Mouse (Mus musculus) neural tube, embryonic 12.5 days (tissue): Measurements from ENCODE around the gene Cyp2c68. TPM values are rescaled to one million over a fixed set of nuclear protein-coding genes. Genes with fewer than 3 reads are reported as not detected.
"Not testable (repeated sequence)": the region's sequence is repeated elsewhere in the genome, so short reads cannot be mapped to it uniquely, and the experiment has no call there.

Experiments used
- ATAC-seq: fragments of 200-750 bp; cut with Nextera tagmentation; 2 replicates; pipeline ENCODE4 v1.8.0; 2017; ENCODE audit warnings: low read depth, mild to moderate bottlenecking, moderate TSS enrichment, moderate library complexity; ENCODE audit not compliant: low FRiP score
- H3K27ac ChIP-seq: fragments of 300-500 bp; sonication (generic); 2 replicates; pipeline ENCODE4 v1.5.1; 2016
- H3K27me3 ChIP-seq: fragments of 300-500 bp; sonication (generic); replicated peaks from 2 replicates; pipeline ENCODE4 v1.6.1; 2016; ENCODE audit warnings: mild to moderate bottlenecking
- H3K36me3 ChIP-seq: fragments of 300-500 bp; sonication (generic); 2 replicates; pipeline ENCODE4 v1.6.1; 2016; ENCODE audit warnings: mild to moderate bottlenecking
- H3K4me1 ChIP-seq: fragments of 300-500 bp; sonication (generic); 2 replicates; pipeline ENCODE4 v1.6.1; 2016
- H3K4me2 ChIP-seq: fragments of 300-500 bp; sonication (generic); replicated peaks from 2 replicates; pipeline ENCODE4 v1.6.1; 2016; ENCODE audit warnings: mild to moderate bottlenecking
- H3K4me3 ChIP-seq: fragments of 300-500 bp; sonication (generic); 2 replicates; pipeline ENCODE4 v1.5.1; 2016
- H3K9ac ChIP-seq: fragments of 300-500 bp; sonication (generic); 2 replicates; pipeline ENCODE4 v1.6.1; 2016; ENCODE audit warnings: mild to moderate bottlenecking
- H3K9me3 ChIP-seq: fragments of 300-500 bp; sonication (generic); 2 replicates; pipeline ENCODE4 v1.6.1; 2016; ENCODE audit warnings: mild to moderate bottlenecking
- WGBS: fragments of 180-500 bp; shearing (Covaris S2); methylation state at CpG from one replicate; pipeline ENCODE4 v1.1.7; 2016; 5-methylcytosine and 5-hydroxymethylcytosine counted together
- polyA plus RNA-seq: library from polyadenylated mRNA; unstranded; fragments of >200 nt; fragmentation: Nextera tagmentation; extraction: Ambion mirVana; gene quantifications from 2 replicates; pipeline ENCODE4 v1.2.1, GENCODE M21; 2016

The Cyp2c68 gene
- polyA plus RNA-seq: 0.11 TPM in 1 of 2 replicates, not detected in the other

DNA sequence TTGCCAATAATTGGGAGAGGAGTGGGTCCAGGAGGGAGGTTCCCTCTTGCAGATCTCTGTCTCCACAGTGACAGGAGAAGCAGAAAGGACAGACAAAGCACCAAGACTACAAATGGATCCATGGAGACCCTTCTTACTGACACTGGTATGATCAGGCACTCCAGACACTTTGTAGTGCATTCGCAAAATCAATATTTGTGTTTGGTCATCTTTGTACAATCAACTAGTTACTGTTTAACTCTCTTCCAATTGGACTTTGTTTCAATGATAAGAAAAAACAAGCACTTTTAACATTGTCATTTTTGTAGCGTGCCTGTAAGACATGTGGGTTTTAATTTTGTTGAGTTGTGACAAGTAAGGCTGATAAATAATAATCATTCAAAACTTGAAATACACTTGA is at the start of gene Cyp2c68:
Cyp2c68 (minus strand) TSS at position 135 of the 400 bp plus-strand sequence.
- no peaks in the 10 kb centered on the region for H3K27me3 ChIP-seq
- 85% methylated on average over 2 of the region's 2 CpGs for WGBS
- no peaks in the 10 kb centered on the region for H3K9me3 ChIP-seq
- no peak within 1 kb of the TSS for H3K27ac ChIP-seq
- H3K36me3 ChIP-seq: no peaks in the 10 kb centered on the region
- H3K4me2 ChIP-seq: no peak within 1 kb of the TSS
- H3K4me1 ChIP-seq: no peaks in the 10 kb centered on the region
- no peak for ATAC-seq
- H3K9ac ChIP-seq: no peak within 1 kb of the TSS
- H3K4me3 ChIP-seq: no peak within 1 kb of the TSS

DNA sequence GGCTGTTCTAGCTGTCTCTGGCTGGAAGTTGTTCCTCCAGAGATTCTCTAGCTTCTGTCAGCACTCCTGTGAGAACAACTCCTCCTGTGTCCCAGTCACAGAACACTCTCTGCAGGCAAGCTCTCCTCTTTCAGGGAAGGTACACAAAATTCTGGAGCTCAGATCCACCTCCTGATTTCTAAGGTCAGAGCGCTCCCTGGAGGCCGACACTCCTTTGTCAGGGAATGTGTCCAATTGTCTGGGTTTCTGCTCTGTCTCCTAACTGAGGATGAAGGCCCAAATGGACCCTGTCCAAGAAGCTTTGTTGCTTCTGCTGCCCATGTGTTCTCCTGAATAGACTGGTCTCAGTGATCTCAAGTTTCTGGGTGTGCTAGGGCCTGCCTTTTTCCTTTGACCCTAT is 44.6 kb upstream of the Cyp2c68 start:
- H3K4me2 ChIP-seq, H3K27ac ChIP-seq, H3K4me3 ChIP-seq, H3K9me3 ChIP-seq, H3K4me1 ChIP-seq, H3K27me3 ChIP-seq, H3K36me3 ChIP-seq, H3K9ac ChIP-seq, ATAC-seq: not testable (repeated sequence)
- 84% methylated on average over 2 of the region's 2 CpGs for WGBS

DNA sequence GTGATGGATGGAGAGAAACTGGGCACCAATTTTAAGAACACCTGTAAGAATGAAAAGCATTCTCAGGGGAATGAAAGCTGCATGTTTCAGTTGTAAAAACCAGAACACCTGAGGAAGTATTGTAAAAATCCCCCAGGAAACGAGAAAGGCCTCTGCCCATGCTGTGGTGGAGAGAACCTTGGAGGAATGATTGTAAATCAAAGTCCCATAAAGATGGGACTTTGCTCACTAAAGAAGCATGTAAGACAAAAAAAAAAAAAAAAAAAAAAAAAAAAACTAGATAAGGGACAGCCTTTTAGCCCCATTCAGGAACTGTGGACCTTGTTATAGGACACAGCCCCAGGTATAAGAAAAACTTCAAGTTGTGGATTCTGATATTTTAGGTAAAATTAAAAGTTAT is 4.5 kb upstream of the Cyp2c68 start:
- H3K9ac ChIP-seq: no peak overlapping the region
- no peaks in the 10 kb centered on the region for H3K9me3 ChIP-seq
- WGBS: 48% methylated on average over 1 of the region's 1 CpGs
- no peak overlapping the region for H3K27ac ChIP-seq
- H3K4me2 ChIP-seq: no peak overlapping the region
- ATAC-seq: no peak
- H3K4me3 ChIP-seq: no peak overlapping the region
- no peaks in the 10 kb centered on the region for H3K27me3 ChIP-seq
- no peaks in the 10 kb centered on the region for H3K4me1 ChIP-seq
- H3K36me3 ChIP-seq: no peaks in the 10 kb centered on the region

DNA sequence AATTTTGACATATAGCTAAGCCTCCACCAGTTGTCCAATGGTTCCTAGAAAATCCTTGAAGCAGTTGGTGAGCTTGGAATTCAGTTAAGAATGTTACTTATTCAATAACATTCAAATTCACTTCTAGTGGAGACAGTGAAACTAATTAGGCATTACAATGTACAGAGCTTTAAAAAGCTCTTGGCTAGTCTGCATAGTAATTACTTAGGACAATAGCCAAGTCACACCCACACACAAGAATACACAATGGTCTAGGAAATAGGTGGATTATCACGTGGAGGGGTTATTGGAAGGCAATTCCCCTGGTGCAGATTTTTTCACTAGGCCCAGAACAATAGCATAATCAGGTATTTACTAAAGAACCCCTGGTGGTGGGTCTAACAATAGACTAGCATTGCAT is 3.5 kb upstream of the Cyp2c68 start:
- not testable (repeated sequence) for H3K4me1 ChIP-seq, H3K27me3 ChIP-seq, H3K9me3 ChIP-seq, ATAC-seq, H3K27ac ChIP-seq, H3K9ac ChIP-seq, H3K36me3 ChIP-seq, H3K4me3 ChIP-seq, H3K4me2 ChIP-seq
- 61% methylated on average over 1 of the region's 1 CpGs for WGBS

DNA sequence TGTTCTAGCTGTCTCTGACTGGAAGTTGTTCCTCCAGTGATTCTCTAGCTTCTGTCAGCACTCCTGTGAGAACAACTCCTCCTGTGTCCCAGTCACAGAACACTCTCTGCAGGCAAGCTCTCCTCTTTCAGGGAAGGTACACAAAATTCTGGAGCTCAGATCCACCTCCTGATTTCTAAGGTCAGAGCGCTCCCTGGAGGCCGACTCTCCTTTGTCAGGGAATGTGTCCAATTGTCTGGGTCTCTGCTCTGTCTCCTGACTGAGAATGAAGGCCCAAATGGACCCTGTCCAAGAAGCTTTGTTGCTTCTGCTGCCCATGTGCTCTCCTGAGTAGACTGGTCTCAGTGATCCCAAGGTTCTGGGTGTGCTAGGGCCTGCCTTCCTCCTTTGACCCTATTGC is 29.7 kb downstream of the Cyp2c68 start:
- H3K4me3 ChIP-seq, H3K4me2 ChIP-seq, H3K27me3 ChIP-seq, H3K36me3 ChIP-seq, H3K9ac ChIP-seq, H3K9me3 ChIP-seq, ATAC-seq, H3K27ac ChIP-seq, H3K4me1 ChIP-seq: not testable (repeated sequence)
- 77% methylated on average over 2 of the region's 2 CpGs for WGBS

DNA sequence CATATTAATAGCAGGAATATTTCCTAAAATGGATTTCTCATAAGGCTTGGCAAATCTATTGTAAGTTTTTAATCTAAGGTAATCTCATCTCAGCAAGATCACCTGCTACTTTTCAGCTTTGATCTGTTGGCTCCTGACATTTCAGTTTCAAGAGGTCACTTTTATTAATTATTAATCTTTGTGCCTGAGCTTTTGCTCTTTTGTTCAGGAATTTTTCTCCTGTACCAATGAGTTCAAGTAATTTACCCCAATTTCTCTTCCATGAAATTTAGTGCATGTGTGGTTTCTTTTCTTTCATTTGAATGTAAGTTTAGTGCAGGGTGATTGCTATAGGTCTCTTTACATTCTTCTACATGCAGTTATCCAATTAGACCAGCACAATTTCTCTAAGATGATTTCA is 75.2 kb downstream of the Cyp2c68 start:
- H3K27me3 ChIP-seq, H3K9me3 ChIP-seq, ATAC-seq, H3K36me3 ChIP-seq, H3K27ac ChIP-seq, H3K4me3 ChIP-seq, H3K4me1 ChIP-seq, H3K9ac ChIP-seq, H3K4me2 ChIP-seq: not testable (repeated sequence)

DNA sequence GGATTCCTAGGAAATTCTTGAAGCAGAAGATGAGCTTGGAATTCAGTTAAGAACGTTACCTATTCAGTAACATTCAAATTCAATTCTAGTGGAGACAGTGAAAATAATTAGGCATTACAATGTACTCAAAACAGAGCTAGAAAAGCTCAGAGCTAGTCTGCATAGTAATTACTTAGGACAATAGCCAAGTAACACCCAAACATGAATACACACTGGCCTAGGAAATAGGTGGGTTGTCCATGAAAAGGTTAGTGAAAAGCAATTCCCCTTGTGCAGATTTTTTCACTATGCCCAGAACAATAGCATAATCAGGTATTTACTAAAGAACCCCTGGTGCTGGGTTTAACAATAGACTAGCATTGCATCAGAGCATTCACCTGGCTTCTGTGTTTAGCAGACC is 88.5 kb downstream of the Cyp2c68 start:
- no peak overlapping the region for H3K27ac ChIP-seq
- H3K9me3 ChIP-seq: peaks cover 10% of the 10 kb centered on the region; the same call in 1 of the 2 replicates
- no peaks in the 10 kb centered on the region for H3K4me1 ChIP-seq
- H3K9ac ChIP-seq: no peak overlapping the region
- no peaks in the 10 kb centered on the region for H3K27me3 ChIP-seq
- no peak overlapping the region for H3K4me3 ChIP-seq
- H3K4me2 ChIP-seq: no peak overlapping the region
- no peaks in the 10 kb centered on the region for H3K36me3 ChIP-seq
- WGBS: 49% methylated on average over 1 of the region's 1 CpGs
- no peak for ATAC-seq

DNA sequence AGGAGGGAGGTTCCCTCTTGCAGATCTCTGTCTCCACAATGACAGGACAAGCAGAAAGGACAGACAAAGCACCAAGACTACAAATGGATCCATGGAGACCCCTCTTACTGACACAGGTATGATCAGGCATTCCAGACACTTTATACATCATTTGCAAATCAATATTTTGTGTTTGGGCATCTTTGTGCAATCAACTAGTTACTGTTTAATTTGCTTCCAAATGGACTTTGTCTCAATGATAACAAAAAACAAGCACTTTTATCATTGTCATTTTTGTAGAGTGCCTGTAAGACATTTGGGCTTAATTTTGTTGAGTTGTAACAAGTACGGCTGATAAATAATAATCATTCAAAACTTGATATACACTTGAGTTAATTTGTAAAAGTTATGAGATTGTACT is 91.9 kb downstream of the Cyp2c68 start, which contains the start of gene Cyp2c67:
Cyp2c67 (minus strand) TSS at position 114 of the 400 bp plus-strand sequence.
- ATAC-seq: no peak
- Histone ChIP-seq H3K4me2 (no peak within 1 kb of the TSS), H3K36me3 (no peaks in the 10 kb centered on the region), H3K27me3 (no peaks in the 10 kb centered on the region), H3K4me1 (no peaks in the 10 kb centered on the region), H3K9ac (no peak within 1 kb of the TSS), H3K27ac (no peak within 1 kb of the TSS), H3K9me3 (peaks cover 19% of the 10 kb centered on the region), H3K4me3 (no peak within 1 kb of the TSS)
- 87% methylated on average over 1 of the region's 1 CpGs for WGBS

DNA sequence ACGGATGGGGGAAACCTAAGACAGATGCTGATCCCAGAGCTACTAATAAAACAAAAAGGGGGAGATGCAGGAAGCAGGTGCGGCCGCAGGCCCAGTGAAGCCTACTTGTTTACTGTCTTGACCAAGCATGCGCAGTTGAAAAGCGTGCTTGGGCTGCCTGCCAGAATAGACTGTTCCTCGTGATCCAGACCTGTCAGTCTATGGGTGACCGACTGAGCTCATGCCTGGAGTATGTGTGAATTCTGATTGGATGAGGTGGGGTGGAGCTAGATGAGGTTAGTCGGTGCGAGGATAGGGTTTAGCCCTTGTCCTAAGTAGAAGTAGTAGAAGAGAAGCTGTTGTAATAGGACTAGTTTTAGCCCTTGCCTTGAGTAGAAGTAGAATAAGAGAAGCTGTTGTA is 93.3 kb downstream of the Cyp2c68 start:
- H3K4me3 ChIP-seq: no peak overlapping the region
- no peaks in the 10 kb centered on the region for H3K27me3 ChIP-seq
- no peak overlapping the region for H3K4me2 ChIP-seq
- no peaks in the 10 kb centered on the region for H3K4me1 ChIP-seq
- H3K9me3 ChIP-seq: peaks cover 16% of the 10 kb centered on the region
- H3K9ac ChIP-seq: no peak overlapping the region
- no peaks in the 10 kb centered on the region for H3K36me3 ChIP-seq
- WGBS: 93% methylated on average over 9 of the region's 9 CpGs
- no peak for ATAC-seq
- H3K27ac ChIP-seq: no peak overlapping the region

DNA sequence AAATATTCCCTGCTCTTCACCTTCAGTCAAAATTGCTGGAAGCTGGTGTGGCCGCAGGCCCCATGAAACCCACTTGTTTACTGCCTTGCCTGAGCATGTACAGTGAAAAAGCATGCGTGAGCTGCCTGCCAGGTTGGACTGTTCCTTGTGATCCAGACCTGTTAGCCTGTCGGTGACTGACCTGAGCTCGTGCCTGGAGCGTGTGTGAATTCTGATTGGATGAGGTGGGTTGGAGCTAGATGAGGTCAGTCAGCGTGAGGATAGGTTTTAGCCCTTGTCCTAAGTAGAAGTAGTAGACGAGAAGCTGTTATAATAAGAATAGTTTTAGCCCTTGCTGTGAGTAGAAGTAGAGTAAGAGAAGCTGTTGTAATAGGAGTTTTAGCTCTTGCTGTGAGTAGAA is 96.3 kb downstream of the Cyp2c68 start:
- not testable (repeated sequence) for H3K27me3 ChIP-seq, H3K27ac ChIP-seq, H3K4me2 ChIP-seq, H3K4me3 ChIP-seq, ATAC-seq, H3K9ac ChIP-seq, H3K36me3 ChIP-seq, H3K4me1 ChIP-seq
- 91% methylated on average over 7 of the region's 7 CpGs for WGBS
- H3K9me3 ChIP-seq: peaks cover 16% of the 10 kb centered on the region

Other genes starting within 250 kb of the Cyp2c68 start
- gene Cyp2c39, start 230.2 kb downstream of the Cyp2c68 start, polyA plus RNA-seq: not detected in 2 replicates
- gene Cyp2c67, start 92.0 kb downstream of the Cyp2c68 start, polyA plus RNA-seq: not detected in 2 replicates
- not detected in 2 replicates for gene Cyp2c40, start 71.8 kb upstream of the Cyp2c68 start, polyA plus RNA-seq
- not detected in 2 replicates for gene Cyp2c69, start 145.7 kb upstream of the Cyp2c68 start, polyA plus RNA-seq